Mouse (Mus musculus) layer of hippocampus, postnatal 14 days (tissue): ENCODE results near the gene March5. TPM values are rescaled to one million over a fixed set of nuclear protein-coding genes. Genes with fewer than 3 reads are reported as not detected.
"Not testable (repeated sequence)": the region's sequence is repeated elsewhere in the genome, so short reads cannot be mapped to it uniquely, and the experiment has no call there.

Experiments used
- DNase-seq, 2 experiments: peaks; one replicate each; pipeline ENCODE4 v3.0.0; 2021 to 2022; ENCODE audit warnings: low spot score in 2 of 2, mixed read lengths in 1 of 2
- long read RNA-seq, 2 experiments: library from polyadenylated mRNA; stranded (forward); transcript quantifications; one replicate each; pipeline ENCODE4 v2.0.0; 2021
- total RNA-seq, 2 experiments: library from RNA; stranded (reverse); gene quantifications; 2 replicates each; pipeline ENCODE4 v1.2.3; 2021

The March5 gene
- total RNA-seq = 10 to 100 TPM; 83.5 to 84.0 TPM
- long read RNA-seq, experiment 1, transcript March5-201 (6 exons, 1,809 nt) = major isoform, 65 of 75 reads
- long read RNA-seq, experiment 1, partial matches to known transcripts = 1 of 75 reads
- long read RNA-seq, experiment 1, other reads (novel, unspliced or antisense) = 6 of 75 reads
- long read RNA-seq, experiment 2, transcript March5-201 (6 exons, 1,809 nt) = major isoform, 77 of 85 reads
- long read RNA-seq, experiment 2, partial matches to known transcripts = 1 of 85 reads
- long read RNA-seq, experiment 2, other reads (novel, unspliced or antisense) = 7 of 85 reads

DNA sequence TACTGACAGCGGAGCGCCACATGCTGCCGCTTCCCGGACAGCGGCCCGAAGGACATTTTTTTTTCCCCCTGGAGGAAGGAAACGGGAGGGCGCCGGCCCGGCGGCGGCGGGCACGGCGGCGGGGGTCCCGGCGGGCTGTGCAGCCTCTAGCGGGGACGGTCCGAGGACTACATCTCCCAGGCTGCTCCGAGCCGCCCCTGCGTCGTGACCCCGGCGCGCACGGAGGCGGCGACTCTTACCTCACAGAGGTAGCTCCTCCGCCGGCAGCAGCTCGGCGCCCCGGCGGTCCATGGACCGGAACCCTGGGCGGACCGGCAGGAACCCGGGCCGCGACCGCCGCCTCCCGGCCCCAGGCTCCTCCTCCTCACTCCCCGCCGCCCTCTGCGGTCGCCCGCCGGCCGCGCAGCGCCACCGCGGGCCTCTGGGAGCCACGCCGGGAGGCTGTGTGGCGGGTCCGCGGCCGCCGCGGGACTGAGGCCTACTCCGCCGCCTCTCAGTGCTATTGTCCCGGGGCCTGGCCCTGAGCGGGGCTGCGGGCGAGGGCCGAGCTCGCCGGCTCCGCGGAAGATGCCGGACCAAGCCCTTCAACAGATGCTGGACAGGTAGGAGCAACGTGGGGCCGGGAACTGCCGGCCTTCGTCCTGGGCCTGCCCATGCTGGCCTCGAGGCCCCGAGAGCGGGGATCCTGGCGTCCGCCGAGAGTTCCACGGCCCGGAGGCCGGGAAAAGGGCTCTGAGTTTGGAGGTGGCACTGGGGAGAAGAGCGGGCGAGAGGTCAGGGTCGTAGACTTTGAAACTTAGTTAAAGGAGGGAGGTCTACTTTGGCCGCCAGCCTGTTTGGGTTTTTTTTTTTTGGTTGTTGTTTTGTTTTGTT, at the start of gene March5:
Gene March5 (plus strand): TSS at position 241 of the 873 bp plus-strand sequence.
- DNase-seq = peak; percentile 89 to 91

DNA sequence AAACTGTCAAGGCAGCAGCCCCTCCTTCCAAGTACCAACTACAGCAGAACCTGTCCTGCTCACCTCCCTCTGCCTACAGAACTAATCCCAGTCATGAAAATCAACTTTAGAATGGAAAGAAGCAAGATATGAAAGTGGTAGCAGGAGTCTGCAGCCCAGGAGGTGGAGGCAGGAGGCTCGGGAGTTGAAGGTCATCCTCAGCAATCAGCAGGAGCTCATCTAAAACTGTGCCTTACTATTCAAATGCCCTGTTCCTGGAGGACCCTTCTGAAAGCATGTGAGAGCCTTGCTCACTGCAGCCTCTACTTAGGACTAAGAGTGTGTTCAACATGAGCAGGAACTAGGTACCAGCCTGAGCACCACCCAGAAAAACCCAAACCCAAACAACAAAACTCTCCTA, 35.2 kb upstream of the March5 start:
- no peak for DNase-seq

DNA sequence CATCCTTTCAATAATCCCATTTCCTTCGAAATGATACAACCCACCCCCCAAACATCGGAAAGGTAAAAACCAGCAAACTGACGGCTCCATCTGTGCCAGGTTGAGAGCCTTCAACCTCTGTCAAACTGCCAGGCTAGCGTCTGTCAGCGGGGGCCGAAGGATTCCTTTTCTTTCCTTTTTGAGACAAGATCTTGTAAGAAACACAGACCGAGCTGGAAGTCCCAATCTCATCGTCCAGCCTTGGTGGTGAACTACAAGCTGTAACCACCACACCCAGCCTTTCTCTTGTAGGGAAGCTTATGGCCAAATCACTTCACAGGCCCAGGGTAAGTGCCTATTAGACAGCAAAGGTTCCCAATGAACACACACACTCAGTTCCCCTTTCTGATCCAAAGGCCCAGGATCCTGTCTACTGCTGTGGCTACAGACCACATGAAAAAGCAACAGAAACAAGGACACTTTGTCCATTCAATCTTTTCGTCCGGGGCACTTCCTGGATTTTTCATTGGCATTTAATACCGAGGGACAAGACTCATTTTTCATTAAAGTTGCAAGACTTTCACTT, 34.7 kb upstream of the March5 start:
- peak in 1 of 2 experiments; percentile 22 for DNase-seq

DNA sequence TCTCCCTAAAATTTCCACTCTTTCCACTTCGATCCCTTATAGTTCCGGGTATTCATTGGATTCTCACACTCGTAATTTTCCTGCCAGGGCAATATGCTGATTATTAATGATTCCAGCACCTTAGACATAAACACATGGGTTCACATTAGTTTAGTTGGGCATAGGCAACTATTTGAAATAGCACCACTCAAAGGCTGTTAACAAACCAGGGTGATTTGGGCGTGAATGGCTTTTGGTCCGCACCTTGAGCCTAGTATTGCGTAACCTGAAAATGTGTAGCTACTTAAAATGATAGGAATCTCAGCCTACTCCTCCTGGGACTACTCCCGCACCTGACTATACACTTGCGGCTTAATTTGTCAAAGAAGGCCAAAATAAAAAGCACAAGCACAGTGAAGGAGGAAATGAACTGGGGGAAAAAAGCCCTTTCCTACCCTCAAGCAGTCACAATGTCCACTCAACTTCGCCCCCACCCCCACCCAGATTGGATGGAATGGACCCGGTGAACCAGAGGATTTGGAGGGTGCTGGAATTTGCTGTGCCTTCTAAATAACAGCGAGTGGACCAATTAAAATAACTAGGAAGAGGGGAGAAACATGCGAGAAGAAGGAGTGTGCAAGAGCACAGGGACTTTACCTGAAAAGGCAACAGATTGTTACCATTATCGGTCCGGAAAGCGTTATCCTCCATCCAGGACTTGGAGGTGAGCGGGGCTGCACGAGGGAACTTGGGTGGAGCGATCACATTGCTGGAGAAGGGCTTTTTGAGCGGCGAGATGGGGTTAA, 33.8 kb upstream of the March5 start:
- DNase-seq = peak in 1 of 2 experiments; percentile 20

GRCm38 (mm10) chr19:37174116-37174715, 33.1 kb upstream of the March5 start:
- peak; percentile 48 to 55 for DNase-seq

DNA sequence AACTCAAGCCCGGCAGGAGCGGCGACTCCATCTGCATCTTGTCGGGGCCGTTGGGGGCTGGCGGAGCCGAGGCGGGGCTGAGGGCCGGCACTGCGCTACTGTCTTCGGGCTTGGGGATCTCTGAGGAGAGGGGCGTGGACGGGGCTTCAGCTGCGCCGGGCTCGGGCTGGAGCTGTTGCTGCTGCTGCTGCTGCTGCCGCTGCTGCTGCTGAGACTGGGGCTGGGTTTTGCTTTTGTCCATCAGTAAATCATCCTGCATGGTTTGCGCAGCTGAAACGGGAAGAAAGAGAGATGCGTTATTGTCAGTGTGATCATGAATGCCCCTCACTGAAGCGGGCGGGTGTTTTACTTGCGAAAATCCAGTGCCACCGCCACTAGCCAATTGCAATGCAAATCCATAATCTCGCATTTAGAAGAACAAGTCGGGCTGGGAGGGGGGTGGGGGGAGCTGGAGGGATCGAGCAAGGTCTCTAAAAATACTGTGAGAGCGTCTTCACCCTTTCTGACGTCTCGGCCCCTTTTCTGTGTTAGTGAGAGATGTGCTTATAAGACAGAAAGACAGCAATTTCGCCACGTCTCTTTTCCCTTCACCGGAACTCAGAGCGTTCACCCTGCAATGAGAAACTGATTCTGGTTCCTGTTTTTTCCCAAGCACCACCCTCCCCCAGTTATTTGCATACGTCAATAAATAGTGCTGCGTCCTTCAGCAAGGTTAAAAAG, 32.5 kb upstream of the March5 start:
- peak; percentile 69 to 79 for DNase-seq

DNA sequence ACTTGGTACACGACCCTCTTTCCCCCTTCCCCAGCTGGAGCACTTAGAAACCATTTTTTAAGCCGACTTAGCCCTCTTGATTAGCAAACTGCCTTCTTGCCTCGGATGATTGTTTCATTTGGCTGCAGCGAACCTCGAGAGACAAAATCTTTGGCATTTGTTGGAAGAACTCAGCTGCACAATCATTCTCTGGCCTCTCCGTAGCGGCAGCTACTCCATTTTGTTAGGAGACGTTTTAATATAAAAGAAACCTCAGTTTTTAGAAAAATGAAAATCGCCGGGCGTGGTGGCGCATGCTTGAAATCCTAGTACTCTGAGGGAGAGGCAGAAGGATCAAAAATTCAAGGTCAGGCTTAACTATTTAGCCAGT, 31.9 kb upstream of the March5 start:
- no peak for DNase-seq

GRCm38 (mm10) chr19:37175919-37176318, 31.4 kb upstream of the March5 start:
- peak in 1 of 2 experiments; percentile 46 for DNase-seq

- DNase-seq = no peak
Observed at GRCm38 (mm10) chr19:37176879-37177462, 30.4 kb upstream of the March5 start.

GRCm38 (mm10) chr19:37177819-37178708, 29.3 kb upstream of the March5 start:
- peak in 1 of 2 experiments; percentile 83 for DNase-seq

GRCm38 (mm10) chr19:37188366-37188948, 18.9 kb upstream of the March5 start:
- no peak for DNase-seq

DNA sequence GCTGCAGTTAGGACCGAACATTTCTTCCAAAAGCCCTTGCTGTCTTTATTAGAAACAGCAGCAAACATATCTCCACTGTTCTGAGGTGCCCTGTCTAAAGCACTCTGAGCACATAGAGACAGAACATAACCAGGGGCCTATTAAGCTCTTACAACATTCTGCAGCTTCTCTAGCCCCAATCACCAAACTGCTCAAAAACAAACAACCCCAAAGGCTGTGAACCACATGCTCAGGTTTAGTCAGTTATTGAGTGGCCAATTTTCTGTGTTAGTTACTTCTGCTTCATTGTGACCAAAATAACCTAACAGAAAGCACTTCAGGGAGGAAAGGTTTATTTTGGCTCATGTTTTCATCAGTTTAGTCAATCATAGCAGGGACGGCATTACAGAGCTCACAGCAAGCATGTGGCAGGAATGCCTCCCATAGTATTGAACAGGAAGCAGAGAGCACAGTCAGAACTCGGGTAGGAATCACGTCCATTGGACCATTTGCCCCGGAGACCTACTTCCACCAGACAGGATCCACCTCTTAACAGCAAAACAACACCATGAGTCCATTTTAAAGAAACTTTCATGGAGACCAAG, 14.8 kb upstream of the March5 start:
- DNase-seq = no peak

DNA sequence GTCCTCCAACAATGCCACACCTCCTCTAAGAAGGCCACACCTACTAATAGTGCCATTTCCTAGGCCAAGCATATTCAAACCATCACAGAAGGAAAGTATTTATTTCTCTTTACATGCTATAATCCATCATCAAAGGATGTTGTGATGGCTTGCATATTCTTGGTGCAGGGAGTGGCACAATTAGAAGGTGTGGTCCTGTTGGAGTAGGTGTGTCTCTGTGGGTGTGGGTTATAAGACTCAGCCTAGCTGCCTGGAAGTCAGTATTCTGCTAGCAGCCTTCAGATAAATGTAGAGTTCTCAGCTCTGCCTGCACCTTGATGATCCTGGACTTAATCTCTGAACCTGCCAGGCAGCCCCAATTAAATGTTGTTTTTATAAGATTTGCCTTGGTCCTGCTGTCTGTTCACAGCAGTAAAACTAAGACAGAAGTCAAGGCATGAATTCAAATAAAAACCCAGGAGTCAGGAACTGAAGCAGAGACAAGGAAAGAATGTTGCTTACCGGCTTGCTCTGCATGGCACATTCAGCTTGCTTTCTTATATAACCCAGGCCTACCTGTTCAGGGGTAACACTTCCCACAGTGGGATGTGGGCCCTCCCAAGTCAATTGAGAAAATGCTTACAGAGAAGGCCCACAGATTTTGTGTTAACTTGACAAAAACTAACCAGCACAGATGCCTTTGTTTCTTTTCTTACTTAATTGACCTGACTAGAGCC, 9.0 kb upstream of the March5 start:
- no peak for DNase-seq

GRCm38 (mm10) chr19:37199889-37200288, 7.5 kb upstream of the March5 start:
- DNase-seq = no peak

DNA sequence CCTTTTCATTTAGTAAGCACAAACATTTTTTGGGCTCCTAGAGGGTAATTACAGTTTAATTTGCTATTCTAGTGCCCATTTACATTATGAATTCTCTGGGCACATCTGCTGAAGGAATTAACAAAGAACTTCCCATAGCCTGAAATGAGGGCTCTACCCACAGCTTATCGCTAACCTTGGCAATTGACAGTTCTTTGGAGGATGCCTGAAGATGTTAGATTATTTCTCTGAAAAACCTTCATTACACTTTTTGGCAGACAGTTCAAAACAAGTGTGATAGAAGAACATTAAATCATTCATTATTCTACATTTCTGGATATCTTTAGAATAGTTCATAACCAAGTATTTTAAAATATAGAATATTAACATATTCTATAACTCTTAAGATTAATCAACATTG, 4.0 kb upstream of the March5 start:
- DNase-seq = no peak

GRCm38 (mm10) chr19:37205155-37205554, 2.2 kb upstream of the March5 start:
- DNase-seq = not testable (repeated sequence)

GRCm38 (mm10) chr19:37206641-37207302, 571 bp upstream of the March5 start:
- peak in 1 of 2 experiments; percentile 37 for DNase-seq
